Mouse (Mus musculus): ENCODE data around the gene Dglucy. TPM values are rescaled to one million over a fixed set of nuclear protein-coding genes. Genes with fewer than 3 reads are reported as not detected.

The Dglucy gene
- total RNA-seq, 2 experiments from 2014 or later: 9.6 to 10.3 TPM

DNA sequence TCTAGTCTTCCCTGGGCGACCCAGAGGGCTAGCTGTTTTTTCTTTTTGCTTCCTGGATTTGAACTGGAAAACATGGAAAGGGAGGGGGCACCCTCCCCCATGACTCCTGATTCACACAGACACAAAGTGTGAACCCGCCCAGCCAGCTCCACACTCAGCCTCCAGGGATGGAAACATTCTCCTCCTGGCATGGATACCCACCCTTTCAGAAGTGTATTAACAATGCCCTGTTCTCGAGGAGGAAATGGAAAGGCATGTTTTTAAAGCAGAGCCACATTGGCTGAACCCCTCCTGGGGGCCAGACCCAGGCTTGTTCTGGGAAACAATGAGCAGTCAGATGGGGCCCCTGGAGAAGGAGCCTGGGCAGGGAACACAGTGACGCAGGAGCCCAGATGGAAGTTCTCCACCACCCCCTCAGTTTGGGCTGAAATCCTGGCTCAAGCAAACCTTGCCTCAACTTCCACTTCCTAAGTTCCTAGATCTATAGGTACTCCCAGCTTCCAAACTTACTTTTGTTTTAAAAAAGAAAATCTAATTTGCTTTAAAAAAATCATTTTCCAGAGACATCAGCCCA is 89.3 kb downstream of the Dglucy start:
- peak in 1 of 2 experiments; percentile 44 for DNase-seq (ENCODE audit: low spot score in 2 of 2)
- intact Hi-C loops (cut with DNase I): no loop called here

DNA sequence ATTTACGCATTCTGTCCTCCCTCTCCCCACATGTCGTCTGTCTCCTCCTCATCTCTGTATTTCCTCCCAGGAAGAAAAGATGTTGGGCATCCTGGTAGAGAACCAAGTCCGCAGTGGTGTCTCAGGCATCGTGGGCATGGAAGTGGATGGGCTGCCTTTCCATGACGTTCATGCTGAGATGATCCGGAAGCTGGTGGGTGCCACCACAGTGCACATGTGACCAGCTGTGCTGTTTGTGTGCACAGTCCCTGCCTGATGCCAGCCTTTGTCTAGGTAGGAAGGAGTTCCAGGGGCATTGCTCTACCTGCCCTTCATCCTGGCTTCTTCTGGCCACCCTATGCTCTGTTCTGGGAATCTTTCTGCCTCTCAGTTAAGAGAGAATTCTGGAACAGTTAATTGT is 92.4 kb downstream of the Dglucy start:
- intact Hi-C loops (cut with DNase I): no loop called here
- no peak for DNase-seq (ENCODE audit: low spot score in 2 of 2)

DNA sequence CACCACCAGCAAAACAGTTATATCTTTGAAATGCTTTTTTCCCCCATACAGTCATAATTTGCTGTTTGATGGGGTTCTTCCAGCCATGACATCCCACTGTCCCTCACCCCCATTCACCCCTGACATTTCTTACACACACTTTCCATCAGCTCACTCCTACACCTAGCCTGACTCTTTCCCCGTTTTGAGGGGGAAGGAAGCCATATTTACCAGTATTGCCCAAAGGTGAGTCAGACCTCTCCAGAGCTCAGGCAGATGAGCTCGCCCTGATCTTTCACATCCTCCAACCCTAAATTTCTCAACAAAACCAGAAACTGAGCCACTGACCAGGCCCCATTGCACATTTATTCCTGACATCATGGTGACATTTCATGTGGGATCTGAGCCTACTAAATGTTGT is 93.0 kb downstream of the Dglucy start:
- intact Hi-C loops (cut with DNase I): no loop called here

DNA sequence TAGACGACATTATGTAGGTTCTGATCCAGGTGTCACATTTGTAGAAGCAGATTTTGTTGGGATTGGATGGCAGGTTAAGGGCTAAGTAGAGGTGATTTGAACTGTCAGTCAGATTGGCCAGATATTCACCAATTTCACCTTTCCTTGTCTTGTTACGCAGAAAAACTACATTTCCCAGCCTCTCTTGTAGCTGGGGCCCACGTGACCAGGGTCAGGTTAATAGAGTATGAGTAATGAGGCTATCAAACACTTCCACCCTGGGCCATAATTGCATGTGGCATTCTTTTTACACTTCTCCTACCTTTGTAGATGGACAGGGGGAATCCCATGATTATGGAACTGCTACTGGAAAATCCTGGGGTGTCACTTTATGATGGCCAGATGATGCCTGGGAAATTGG is 94.8 kb downstream of the Dglucy start:
- intact Hi-C loops (cut with DNase I): no loop called here
- DNase-seq (ENCODE audit: low spot score in 2 of 2): no peak

More for the DNA sequence above, 93.0 kb downstream of the Dglucy start:
- no peak for DNase-seq (ENCODE audit: low spot score in 2 of 2)

DNA sequence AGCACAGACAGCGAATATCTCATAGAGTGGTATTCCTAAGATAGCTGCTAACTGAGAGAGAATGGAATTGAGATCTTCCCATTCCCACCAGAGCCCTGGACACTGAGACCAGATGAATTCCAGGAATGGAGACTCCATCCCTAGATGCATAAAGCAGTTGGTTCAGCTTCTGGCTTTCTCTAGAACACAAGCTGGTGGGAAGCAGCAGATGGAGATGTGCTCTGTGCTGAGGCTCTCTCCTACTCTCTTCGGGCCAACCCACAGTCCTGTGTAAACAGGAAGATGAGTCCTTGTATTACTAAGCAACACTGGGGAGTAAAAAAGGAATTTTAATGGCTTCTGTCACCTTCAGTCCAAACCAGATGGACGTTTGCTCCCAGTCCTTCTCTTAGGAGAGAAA is 96.7 kb downstream of the Dglucy start:
- peak; percentile 39 to 84 for DNase-seq (ENCODE audit: low spot score in 2 of 2)
- intact Hi-C loops (cut with DNase I): no loop called here

DNA sequence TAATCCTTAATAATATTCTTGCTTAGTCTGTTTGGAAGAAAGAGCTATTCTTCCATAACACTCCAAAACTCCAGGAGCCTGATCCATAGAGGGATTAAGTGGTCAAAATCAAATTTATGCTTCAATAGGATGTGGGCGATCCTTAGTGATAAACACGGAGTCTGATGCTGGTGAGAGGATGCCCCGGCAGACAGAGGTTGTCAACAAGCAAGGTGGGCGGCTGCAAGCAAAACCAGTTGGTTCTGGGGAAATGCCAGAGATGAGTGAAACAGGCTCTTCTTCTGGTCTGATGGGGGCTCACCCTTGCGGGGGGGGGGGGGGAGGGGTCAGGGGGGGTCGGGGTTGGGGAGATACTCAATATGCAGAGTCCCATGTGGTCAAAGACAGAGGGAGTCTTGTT is 97.1 kb downstream of the Dglucy start:
- intact Hi-C loops (cut with DNase I): no loop called here
- DNase-seq (ENCODE audit: low spot score in 2 of 2): no peak

DNA sequence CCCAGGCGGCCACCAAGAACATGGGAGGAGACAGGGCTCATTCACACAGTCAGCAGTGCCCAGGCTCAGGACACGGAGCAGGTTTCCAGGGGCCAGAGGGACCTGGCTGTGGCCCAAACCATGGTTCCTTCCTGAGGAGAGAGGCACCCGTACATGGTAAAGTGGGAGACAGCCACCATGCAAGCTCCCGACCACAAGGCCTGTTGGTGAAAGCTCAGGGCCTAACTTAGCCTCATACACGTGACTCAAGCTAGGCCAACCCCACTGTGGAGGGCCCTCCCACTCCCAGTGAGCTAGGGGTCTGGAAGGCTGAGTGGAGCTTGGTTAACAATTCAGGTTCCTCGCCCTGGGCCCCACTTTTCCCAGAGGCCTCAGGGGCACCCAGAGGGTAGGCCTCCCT is 99.1 kb downstream of the Dglucy start:
- intact Hi-C loops (cut with DNase I): no loop called here

DNA sequence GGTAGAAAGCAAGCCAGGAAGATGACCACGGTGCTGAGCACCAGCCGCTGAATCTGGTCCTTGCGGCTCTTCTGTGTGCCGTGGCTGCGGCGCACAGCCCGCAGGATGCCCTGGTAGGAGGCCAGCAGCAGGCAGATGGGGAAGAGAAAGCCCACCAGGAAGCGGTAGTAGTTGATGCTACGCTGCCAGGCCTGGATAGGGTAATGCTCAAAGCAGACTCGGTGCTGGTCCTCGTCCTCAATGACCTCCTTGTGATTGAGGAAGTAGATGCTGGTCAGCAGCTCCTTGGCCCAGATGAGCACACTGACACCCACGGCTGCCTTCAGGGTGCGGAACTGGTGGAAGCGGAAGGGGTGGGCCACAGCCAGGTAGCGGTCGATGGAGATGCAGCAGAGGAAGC is 99.7 kb downstream of the Dglucy start:
- DNase-seq (ENCODE audit: low spot score in 2 of 2): no peak
- intact Hi-C loops (cut with DNase I): no loop called here

More for the DNA sequence above, 99.1 kb downstream of the Dglucy start:
- DNase-seq (ENCODE audit: low spot score in 2 of 2): no peak

DNA sequence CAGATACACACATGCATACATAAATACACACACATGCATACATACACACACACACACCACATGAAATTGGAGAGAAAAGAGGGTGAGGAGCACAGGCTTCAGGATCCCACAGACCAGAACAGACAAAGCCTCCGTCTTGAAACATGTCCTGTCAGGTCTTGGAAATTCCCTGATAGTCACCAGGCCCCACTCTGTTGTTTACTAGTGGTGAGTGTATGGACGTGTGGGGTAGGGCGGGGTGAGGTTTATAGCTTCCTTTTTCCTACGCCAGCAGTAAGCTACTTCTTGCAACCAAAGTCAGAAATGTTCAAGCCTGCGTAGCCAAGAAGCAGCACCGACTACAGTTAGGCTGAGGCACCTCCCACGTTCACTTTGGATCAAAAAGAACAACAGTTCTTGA is 104.3 kb downstream of the Dglucy start:
- no peak for DNase-seq (ENCODE audit: low spot score in 2 of 2)
- intact Hi-C loops (cut with DNase I): no loop called here

DNA sequence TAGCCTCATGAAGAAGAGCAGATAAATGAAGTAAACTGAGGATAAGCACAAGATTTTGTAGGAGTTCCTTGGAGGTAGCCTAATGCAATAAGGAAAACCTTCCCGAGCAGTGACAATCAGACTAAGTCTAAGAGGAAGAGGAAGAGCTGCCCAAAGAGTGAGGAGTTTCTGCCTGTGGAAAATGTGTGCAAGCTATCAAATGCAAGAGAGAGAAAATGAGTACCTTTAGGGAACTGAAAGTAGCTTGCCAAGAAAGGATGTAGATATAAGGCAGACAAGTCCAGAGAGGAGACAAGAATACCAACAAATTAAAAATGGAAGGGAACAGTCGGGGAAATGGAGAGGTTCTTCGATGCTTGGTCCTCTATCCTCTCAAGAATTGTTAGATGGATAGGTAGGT is 106.7 kb downstream of the Dglucy start:
- intact Hi-C loops (cut with DNase I): no loop called here
- DNase-seq (ENCODE audit: low spot score in 2 of 2): no peak

DNA sequence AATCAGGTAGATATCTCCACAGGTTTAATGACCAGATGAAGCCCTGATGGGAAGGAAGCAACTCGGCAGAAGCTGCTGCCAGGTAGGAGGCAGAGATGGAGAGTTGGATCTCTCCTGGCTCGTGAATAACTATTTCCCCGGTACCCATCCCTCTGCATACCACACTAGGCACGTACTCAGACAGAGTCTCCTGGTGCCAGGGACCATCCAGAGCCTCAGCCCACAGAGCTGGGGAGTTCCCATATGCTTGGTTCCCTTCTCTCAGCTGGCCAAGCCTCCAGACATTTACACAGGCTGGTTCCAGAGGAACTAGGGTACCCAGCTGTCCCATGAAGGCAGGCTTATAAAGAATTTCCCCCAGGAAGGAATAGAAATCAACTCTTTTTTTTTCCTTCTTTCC is 108.0 kb downstream of the Dglucy start:
- intact Hi-C loops (cut with DNase I): no loop called here
- peak in 1 of 2 experiments; percentile 70 for DNase-seq (ENCODE audit: low spot score in 2 of 2)

DNA sequence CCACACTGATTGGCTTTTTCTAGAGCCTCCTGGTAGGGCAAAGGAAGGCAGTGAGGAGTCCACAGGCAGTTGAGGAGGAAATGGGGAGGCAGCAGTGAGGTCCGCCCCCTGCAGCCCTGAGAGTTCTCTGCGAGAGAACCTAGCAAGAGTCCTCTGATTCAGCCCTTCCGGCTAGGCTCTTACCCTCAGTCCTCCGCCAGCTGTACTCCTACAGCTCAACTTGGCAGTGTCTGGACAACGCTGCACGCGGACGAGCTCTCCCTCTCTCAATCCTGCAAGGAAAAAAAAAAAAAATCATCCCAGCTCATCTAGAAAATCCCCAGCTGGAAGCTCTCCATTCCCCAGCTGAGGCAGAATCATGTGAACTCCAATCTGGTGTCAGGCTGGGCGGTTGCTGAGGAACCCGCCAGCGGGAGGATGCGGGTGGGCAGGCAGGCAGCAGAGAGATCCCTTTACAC is 109.0 kb downstream of the Dglucy start:
- DNase-seq (ENCODE audit: low spot score in 2 of 2): peak; percentile 52 to 91
- intact Hi-C loops (cut with DNase I): no loop called here

DNA sequence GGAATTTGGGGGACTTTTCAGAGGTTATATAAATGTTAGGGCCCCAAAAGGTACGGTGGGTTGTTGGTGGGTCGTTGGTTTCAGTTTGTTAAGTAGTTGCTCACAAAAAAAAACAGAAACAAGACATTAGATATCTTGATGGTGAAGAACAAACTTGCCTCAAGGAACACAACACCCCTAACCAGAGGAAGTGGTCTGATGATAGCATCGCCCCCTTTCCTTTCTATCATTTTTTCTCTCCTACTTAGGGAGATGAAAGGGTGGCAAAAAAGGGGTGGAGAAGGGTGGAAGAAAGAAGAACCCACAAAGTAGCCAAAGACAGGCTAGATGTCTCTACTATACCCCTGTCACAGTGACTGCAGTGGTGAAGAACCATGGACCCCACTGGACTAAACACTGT is 111.7 kb downstream of the Dglucy start:
- intact Hi-C loops (cut with DNase I): no loop called here
- DNase-seq (ENCODE audit: low spot score in 2 of 2): no peak

DNA sequence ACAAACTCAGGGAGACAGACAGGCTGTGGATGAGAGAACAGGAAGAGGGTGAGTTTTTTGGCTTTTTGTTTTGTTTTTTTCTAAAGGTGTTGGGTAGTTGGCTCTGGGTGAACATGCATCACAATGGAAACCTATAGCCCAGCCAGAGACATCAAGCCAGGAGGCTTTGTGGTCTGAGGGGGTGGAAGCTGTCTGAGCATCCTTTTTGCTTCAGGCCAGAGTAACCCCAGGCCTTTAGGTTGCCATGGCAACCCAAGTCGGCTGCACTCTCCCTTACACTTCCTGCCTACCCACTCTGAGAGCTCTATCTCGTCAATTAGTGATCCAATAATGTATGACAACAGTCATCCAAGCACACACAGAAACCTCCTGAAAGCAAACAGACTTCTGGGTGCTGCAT is 116.6 kb downstream of the Dglucy start:
- DNase-seq (ENCODE audit: low spot score in 2 of 2): no peak
- intact Hi-C loops (cut with DNase I): no loop called here

DNA sequence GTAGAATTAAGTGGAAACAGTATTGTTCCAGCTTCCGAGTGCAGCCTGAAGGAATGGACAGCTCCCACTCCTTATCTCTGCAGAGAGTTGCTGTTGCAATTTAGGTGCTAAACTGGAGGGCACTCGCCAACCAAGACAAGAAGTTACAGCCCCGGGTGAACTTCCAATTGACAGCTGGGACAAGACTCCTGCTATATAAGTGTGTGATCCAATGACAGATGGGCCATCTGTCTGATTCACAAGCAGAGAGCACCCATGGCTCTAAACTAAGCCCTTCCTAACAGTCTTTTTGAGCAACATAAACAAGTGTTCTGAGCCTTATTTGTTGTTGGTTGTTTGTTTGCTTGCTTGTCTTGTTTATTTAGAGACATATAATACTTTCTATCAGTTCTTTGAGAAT is 117.8 kb downstream of the Dglucy start:
- no peak for DNase-seq (ENCODE audit: low spot score in 2 of 2)
- intact Hi-C loops (cut with DNase I): no loop called here

DNA sequence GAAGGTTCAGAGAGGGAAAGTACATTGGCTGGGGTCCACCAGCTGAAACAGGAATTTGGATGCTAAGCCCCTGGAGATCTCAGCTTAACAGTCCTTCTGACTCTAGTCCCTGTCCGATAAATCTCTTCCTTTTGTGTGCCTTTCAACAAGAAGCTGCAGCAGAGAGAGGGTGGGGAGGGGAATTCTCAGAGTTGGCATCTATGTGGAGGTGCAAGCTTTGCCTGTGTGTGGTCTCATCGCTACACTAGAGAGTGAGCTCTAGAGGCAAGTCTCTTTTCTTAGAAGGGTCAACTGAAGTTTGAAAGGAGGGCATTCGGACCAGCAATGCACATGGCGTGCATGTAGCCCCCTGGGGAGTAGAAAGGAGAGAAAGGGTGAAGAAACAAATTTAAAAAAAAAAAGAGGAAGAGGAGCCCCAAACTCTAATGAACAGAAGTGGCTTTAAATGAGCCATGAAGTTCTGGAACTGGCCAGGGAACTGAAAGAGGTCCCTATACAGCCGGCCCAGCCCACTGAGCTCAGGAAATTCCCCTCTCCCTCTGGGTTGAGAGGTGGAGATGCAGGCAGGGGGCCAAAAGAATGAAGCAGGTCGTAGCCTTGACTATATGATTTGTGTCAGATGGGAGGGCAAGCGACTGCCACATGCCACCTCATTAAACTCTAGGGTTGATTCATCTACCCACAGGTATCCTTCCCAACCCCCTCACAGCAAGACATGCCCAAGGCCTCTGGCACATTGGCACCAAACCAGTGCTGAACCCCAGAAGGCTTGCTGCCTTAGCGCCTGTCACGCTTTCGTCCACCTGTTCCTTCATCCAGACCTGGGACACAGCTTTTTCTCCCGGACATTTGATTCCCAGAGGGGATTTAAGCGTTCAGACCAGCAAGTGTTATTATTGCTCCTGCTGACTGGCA is 119.1 kb downstream of the Dglucy start:
- intact Hi-C loops (cut with DNase I): no loop called here
- DNase-seq (ENCODE audit: low spot score in 2 of 2): no peak

DNA sequence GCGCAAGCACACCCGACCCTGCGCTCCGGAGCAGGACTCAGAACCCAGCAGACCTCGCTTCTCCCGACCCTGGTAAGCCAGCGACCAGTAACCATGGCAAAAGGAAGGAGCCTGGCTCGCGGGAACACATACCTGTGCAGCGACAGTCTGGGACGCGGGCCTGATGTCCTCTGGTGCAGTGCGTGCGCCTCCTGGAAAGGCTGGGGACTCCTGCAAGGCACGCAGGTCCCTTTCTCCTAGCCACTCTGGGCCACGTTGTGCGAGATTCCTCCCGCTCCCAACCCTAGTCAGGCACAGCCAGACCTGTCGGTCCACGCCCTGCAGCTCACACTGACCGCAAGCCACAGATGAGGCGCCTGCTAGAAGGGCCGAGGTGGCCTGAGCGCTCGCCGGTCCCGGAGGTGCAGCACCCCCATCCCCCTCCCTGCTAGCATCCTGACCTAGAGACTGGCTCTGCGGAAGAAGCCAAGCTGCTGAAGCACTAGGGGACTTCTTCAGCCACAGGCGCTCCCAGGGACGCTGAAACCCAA is 120.3 kb downstream of the Dglucy start:
- intact Hi-C loops (cut with DNase I): no loop called here

DNA sequence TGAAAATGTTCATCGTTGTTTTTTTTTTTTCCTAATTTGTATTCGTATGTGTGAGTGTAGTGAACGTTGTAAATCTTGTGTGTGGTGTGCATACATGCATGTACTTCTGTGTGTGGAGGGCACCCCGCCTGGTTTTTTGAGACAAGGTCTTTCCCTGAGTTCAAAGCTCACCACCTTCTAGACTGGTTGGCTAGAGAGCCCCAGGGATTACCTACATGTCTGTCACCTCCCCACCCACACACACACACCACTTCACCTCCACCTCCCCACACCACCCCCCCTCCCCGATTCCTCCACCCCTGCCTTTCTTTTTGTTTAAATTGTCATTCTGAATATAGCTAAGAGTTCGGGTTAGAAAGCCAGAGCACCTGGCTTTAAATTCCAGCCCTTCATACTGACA is 122.0 kb downstream of the Dglucy start:
- no peak for DNase-seq (ENCODE audit: low spot score in 2 of 2)
- intact Hi-C loops (cut with DNase I): no loop called here

More for the DNA sequence above, 120.3 kb downstream of the Dglucy start:
- DNase-seq (ENCODE audit: low spot score in 2 of 2): peak; percentile 47 to 48

DNA sequence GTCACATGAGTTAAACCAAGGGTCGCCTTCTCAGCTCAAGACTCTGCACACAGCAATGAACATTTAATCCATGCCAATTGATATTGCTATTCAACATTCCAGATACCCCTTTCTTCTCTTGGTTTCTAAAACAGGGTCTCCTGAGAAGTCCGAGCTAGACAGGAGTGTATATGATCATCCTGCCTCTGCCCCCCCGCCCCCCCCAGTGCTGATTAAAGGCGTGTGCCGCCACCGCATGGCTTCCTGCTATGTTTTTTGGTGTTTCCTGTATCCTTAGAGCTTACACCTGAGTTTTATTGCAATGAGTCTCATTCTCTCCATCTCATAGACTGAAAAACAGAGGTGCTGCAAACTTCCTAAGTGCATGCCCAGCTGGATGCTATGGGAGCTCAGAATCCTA is 122.5 kb downstream of the Dglucy start:
- intact Hi-C loops (cut with DNase I): no loop called here
- no peak for DNase-seq (ENCODE audit: low spot score in 2 of 2)

DNA sequence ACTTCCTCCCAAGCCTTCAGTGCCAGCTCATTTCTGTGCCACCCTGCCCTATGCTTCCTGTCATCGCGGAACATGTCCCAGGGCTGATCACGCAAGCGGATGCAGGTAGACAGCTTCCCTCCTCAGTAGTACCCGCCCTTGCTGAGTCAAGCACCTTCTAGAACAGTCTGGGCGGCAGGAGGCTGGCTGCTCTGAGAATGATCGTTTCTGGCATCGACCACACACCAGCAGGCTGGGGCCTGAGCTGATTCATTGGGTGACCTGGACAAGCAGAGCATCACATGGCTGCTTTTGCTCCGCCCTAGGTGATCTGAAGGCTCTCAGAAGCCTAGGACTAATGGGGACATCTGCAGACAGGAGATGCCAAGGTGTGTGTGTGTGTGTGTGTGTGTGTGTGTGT is 124.9 kb downstream of the Dglucy start:
- no peak for DNase-seq (ENCODE audit: low spot score in 2 of 2)
- intact Hi-C loops (cut with DNase I): no loop called here

DNA sequence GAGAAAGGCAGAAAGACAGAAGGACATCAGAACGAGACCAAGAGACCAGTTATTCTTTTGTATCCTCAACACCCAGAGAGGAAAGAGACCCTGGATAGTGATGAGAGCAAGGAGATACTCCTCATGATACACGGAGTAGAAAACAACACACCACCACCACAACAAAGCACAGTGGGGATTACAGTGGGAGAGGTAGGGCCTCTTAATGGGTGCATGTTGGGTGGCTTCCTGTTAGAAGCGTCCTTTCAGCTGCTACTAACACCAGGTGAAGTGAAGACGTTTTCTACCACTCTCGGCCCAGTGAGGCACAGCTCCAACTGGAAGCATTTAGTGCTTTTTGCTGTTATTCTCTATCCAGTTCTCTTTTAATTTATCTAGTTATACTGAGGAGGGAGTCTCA is 128.0 kb downstream of the Dglucy start:
- intact Hi-C loops (cut with DNase I): no loop called here
- no peak for DNase-seq (ENCODE audit: low spot score in 2 of 2)

All from left cerebral cortex, postnatal 25 days (tissue).